Mouse (Mus musculus) liver, embryonic 14.5 days (tissue): Measurements from ENCODE around the gene En2.

Source experiments
- CTCF ChIP-seq: IDR thresholded peaks from 2 replicates; pipeline ENCODE4 v1.5.1; 2016; ENCODE audit warnings: antibody characterized with exemption, low read depth, control low read depth
- EP300 ChIP-seq: IDR thresholded peaks from 2 replicates; pipeline ENCODE4 v1.6.1; 2016; ENCODE audit warnings: antibody characterized with exemption, low read depth

DNA sequence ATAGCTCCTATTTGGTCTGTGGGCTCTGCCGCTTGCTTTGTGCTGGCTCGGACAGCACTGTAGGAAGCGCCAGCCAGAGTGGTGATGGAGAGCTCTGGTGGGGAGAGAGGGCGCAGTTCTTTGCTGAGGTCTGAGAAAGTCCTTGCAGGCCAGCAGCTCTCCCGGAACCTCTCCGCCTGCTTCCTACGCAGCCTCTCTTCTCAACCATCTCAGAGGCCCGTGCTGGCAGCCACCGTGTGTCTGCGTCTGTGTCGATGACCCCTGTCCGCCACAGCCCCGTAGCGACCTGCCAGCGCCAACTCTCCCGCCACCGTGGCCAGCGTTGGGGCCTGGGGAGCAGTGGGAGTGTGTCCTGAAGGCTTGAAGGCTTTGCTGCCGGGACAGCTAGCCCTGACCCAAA lies 5.4 kb downstream of the En2 start:
- TF ChIP-seq EP300 (no peak), CTCF (no peak)
